Mouse (Mus musculus): ENCODE measurements around the gene Zbtb4.

DNA sequence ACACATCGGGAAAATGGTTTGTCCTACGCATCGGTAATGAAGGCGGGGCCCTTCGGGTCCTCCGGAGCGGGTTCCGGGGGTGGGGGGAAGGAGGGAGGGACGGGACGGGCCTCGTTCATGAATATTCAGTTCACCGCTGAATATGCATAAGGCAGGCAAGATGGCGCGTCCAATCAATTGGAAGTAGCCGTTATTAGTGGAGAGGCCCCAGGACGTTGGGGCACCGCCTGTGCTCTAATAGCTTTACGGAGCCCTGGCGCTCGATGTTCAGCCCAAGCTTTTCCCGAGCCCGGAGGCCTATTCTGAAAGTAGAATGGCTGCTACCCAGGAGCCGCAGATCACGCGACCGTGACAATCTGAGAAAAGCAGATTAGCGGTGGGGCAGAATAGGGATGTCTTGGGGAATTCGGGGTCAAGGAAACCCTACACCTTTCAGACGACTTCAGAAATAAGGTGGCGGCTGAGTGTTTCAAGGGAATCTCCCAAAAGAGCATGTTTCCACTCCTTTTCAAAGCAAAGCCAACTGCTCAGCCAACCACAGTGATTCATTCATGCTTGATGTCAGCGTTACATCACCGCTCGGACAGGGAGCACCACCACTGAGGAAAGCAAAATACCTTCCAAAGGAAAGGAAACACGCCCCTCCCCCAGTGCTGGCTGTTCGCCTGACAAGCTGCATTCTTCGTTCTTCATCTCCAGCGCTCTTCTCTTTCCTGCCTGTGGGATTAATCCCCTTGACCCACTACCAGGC is 6.6 kb upstream of the Zbtb4 start:
- TF ChIP-seq CTCF (IDR thresholded peaks at IDR 0.05; ENCODE audit: extremely low read depth, insufficient read length, insufficient replicate concordance, low read depth, low read length) (no peak), POLR2A (IDR thresholded peaks at IDR 0.05; ENCODE audit: low read depth, low read length) (peak; percentile 92; the same call in 1 of the 2 replicates)
